Mouse (Mus musculus): ENCODE measurements at regions not wholly inside any gene's neighbourhood (a gene's known extent, or its start where the extent isn't known, plus 50 kb on each side); places are given as distances from the start of the nearest gene placed in this dataset.

- peak; percentile 79 to 84 for DNase-seq
Observed at GRCm38 (mm10) chr10:66807261-66807968, 288.5 kb upstream of the Jmjd1c start.

DNA sequence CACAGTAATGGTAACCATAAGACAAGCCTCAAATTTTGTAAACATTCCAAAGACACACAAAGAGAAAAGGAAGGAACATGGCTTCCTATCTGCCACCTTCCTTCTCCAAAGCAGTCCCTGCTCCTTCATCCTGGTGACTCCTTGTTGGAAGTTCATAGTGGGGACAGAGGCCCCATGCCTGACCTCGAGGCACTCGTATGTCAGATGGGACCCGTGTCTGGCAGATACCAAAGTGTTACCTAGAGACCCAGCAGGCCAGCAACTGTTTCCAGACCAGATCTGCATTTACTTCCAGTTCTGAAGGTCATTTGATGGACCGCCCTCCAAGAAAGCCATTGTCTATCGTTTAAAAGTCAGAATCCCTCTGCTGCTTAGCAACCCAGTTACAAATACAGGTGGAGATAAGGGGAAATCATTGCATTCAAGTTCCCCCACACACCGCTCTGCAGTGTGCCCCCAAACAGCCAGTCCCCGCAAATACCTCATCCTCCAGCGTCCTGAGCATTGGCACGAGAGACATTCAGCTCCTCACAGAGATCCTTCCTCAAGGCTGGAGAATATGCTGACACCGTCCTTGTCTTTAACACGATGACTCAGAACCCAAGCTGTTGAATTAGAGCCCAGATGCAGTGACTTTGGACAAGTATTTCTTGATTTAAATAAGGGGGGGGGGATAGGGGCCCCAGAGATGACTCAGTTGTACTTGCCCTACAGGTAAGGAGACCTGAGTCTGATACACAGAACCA is 283.2 kb upstream of the Jmjd1c start:
- DNase-seq = no peak

- peak in 1 of 2 experiments; percentile 16 for DNase-seq
Observed at GRCm38 (mm10) chr10:66813850-66814564, 281.9 kb upstream of the Jmjd1c start.

- peak; percentile 68 to 77 for DNase-seq
Observed at GRCm38 (mm10) chr10:66814565-66815201, 281.2 kb upstream of the Jmjd1c start.

GRCm38 (mm10) chr10:66815951-66816350 is 280.0 kb upstream of the Jmjd1c start:
- DNase-seq = no peak

GRCm38 (mm10) chr10:66816776-66817175 is 279.1 kb upstream of the Jmjd1c start:
- no peak for DNase-seq

GRCm38 (mm10) chr10:66817876-66818275 is 278.0 kb upstream of the Jmjd1c start:
- no peak for DNase-seq

- DNase-seq = no peak
Observed at GRCm38 (mm10) chr10:66819517-66819916, 276.4 kb upstream of the Jmjd1c start.

- DNase-seq = no peak
Observed at GRCm38 (mm10) chr10:66825737-66826136, 270.2 kb upstream of the Jmjd1c start.

DNA sequence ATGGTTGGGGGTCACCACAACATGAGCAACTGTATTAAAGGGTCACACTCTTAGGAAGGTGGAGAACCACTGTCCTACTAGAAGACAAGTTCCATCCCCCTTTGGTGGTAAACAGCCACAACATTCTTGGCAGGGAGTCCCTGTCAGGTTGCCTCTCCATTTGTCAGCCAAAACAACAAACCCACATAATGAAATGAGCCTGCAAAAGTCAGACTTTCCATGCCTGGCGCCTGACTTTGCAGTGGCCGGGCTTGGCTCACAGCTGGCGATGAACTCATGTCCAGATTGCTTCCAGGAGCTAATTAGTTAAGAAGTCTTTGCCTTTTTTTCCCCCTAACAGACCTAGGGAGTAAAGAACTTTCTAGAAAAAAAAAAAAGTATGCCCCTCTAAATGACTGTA is 269.6 kb upstream of the Jmjd1c start:
- DNase-seq = no peak

GRCm38 (mm10) chr10:66834974-66835373 is 261.0 kb upstream of the Jmjd1c start:
- no peak for DNase-seq

- DNase-seq = no peak
Observed at GRCm38 (mm10) chr10:66839058-66839457, 256.9 kb upstream of the Jmjd1c start.

- no peak for DNase-seq
Observed at GRCm38 (mm10) chr10:66843258-66843657, 252.7 kb upstream of the Jmjd1c start.

GRCm38 (mm10) chr10:66848778-66849177 is 247.1 kb upstream of the Jmjd1c start:
- no peak for DNase-seq

DNA sequence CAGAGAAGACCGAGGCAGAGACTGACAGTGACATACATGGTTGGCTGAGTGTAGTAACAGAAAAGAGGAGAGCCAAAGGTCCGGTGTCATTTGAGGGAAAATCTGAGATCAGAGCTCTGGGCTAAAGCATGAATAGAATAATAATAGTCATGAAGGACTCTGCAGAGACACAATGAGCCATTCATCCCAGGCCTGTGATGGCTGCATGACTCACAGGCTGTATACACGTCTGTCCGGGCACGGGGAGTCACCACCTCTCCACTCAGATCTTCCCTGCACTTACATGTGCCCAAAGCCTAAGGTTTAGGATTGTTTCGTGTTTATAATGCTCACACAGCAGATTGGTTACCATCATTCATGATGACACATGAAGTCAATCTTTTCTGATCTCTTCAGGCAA is 246.2 kb upstream of the Jmjd1c start:
- DNase-seq = no peak

DNA sequence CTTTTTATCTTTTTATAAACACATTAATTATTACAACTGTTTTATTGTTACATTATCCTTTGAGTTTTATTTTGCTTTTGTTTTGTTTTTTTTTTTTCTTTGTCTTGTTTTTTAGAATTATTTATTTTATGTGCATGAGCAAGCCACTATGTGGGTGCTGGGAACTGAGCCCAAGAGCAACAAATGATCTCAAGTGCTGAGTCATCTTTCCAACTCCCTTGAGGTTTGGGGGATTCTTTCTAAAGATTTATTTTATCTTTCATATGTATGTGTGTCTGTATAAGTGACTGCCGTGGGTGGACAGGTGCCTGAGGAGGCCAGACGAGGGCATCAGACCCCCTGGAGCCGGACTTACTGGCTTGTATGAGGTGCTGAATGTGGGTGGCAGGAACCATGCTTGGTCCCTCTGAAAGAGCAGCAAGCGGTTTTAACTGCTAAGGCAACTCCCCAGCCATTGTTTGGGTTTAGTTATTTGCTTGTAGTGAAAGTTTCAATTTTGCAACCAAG is 244.9 kb upstream of the Jmjd1c start:
- no peak for DNase-seq

GRCm38 (mm10) chr10:66851841-66852240 is 244.1 kb upstream of the Jmjd1c start:
- DNase-seq = no peak

DNA sequence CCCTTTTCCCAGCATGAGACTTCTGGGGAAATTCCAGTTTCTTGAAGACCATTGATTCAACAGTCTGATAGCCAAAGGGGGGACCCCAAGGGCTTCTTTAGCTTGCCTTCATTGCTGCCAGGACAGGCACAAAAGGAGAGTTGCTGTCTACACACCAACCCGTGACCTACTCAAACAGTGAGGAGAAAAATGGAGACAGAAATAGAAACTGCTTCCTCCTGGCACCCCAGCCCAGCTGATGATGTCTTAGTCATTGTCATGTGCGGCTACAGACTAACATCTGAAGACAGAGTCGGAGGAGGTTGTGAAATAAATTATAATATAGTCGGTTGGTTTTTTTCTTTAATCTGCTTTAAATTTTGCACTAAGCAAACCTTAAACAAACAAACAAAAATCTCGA is 243.2 kb upstream of the Jmjd1c start:
- no peak for DNase-seq

- peak; percentile 82 to 85 for DNase-seq
Observed at GRCm38 (mm10) chr10:66853258-66853657, 242.7 kb upstream of the Jmjd1c start.

- no peak for DNase-seq
Observed at GRCm38 (mm10) chr10:66854895-66855294, 241.0 kb upstream of the Jmjd1c start.

DNA sequence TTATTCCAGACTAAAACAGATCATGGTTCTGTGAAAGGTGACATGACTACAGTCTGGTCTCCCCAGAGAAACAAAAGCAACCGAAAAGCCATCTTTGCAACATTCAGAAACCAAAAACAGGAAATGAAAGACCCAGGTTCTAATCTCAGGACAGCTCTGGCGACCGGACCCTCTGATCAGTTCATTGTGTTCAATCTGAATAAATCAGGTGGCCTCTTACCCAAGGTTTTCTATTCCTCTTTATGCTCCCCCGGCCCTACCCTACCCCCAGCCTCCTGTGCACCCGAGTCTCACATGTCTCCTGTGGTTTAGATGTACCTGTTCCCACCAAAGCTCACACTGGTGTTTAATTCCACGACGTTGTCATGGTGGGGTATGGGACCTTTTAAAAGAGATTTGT is 238.6 kb upstream of the Jmjd1c start:
- DNase-seq = no peak

DNA sequence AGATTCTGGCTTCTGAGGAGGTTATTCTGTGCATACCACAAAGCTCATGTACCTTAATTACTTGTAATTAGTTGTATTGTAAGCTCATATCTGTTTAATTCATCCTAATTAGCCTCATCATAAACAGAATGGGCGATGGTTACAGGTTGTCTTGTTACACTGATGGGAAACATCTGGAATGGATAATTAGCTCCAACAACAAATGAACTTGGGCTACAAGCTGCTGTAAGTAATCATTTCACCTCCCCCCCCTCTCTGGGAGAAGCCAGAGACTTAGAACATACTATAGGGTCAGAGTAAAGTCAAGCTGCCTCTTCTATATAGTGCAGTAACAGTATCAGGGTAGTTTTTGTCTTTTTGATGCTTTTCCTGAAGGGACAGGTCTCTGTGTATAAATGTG is 234.5 kb upstream of the Jmjd1c start:
- no peak for DNase-seq
